Mouse (Mus musculus) limb, embryonic 10.5 days (tissue): ENCODE data around the gene Fnip2. TPM values are rescaled to one million over a fixed set of nuclear protein-coding genes. Genes with fewer than 3 reads are reported as not detected.
A peak's percentile ranks its signal among the peaks of the same experiment; 100 is the strongest.

Experiments
- DNase-seq: peaks from one replicate; pipeline ENCODE4 v3.0.0-alpha.2; 2017; ENCODE audit warnings: low spot score
- H3K27ac ChIP-seq: fragments of 300-500 bp; sonication (generic); 2 replicates; pipeline ENCODE4 v1.5.1; 2016; ENCODE audit warnings: mild to moderate bottlenecking
- H3K27me3 ChIP-seq: fragments of 300-500 bp; sonication (generic); 2 replicates; pipeline ENCODE4 v1.6.1; 2016; ENCODE audit warnings: low read depth, mild to moderate bottlenecking; ENCODE audit not compliant: poor library complexity, severe bottlenecking
- H3K36me3 ChIP-seq: fragments of 300-500 bp; sonication (generic); 2 replicates; pipeline ENCODE4 v1.6.1; 2016; ENCODE audit warnings: mild to moderate bottlenecking, moderate library complexity
- H3K4me1 ChIP-seq: fragments of 300-500 bp; sonication (generic); 2 replicates; pipeline ENCODE4 v1.6.1; 2016
- H3K4me3 ChIP-seq: fragments of 300-500 bp; sonication (generic); 2 replicates; pipeline ENCODE4 v1.5.1; 2016; ENCODE audit warnings: mild to moderate bottlenecking, moderate library complexity
- H3K9me3 ChIP-seq: fragments of 300-500 bp; sonication (generic); replicated peaks from 2 replicates; pipeline ENCODE4 v1.6.1; 2016; ENCODE audit warnings: mild to moderate bottlenecking
- WGBS: fragments of 180-500 bp; shearing (Covaris S2); methylation state at CpG from one replicate; pipeline ENCODE4 v1.1.7; 2016; 5-methylcytosine and 5-hydroxymethylcytosine counted together
- polyA plus RNA-seq: library from polyadenylated mRNA; unstranded; fragments of >200 nt; fragmentation: Nextera tagmentation; extraction: Ambion mirVana; gene quantifications from 2 replicates; pipeline ENCODE4 v1.2.1, GENCODE M21; 2016

The Fnip2 gene
- polyA plus RNA-seq, 1 experiment from 2014 or later = 5.2 TPM

DNA sequence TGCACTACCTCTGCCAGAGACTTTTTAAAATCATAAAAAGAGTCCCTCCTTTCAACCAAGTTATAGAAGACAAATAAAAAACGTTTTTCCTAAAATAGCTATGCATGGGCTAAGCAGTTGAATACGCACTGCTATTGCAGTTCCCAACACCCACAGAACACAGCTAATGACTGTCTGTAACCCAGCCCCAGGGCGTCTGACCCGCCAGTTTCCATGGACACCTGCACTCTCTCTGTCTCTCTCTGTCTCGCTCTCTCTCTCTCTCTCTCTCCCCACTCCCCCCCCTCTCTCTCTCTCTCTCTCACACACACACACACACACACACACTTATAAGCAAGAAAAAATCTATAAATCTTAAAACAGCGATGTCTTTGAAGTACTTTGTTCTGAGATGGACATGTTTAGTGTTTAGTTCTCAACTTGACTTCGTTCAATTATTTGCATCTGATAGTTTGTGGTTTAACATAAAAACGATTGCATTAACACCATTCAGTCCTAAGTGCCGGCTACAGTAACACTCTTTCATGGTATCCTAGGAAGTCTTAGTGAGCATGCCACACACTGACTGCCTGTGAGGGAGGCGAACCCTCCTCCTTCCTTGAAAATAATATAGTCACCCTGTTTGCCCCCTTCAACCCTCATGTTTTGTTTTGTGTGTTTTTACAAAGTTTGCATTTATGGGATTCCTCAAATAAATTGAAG lies 157.5 kb downstream of the Fnip2 start:
- peak; percentile 53 for DNase-seq
- Histone ChIP-seq H3K36me3 (no peaks in the 10 kb centered on the region), H3K9me3 (no peaks in the 10 kb centered on the region), H3K4me3 (no peak overlapping the region), H3K27ac (no peak overlapping the region), H3K27me3 (no peaks in the 10 kb centered on the region), H3K4me1 (peaks cover 42% of the 10 kb centered on the region)
- 43% methylated on average over 10 of the region's 10 CpGs for WGBS

DNA sequence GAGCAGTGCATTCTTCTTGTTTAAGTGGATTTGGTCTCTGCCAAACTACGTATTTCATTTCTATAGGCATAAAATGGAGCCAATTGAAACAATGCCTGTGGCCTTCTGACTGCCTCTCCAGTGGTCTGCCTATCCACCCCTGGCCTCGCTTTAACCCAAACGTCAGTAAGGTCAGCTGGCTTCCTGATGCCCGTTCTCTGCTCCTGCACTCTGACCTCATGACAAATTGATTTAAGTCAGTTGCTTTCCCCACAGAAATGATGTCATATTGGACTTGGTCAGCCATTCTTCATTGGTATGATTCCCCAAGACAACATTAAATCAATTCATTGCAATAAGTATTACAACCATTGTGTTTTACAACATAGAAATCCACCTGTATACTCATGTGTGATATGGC lies 159.1 kb downstream of the Fnip2 start:
- DNase-seq = no peak
- no peak overlapping the region for H3K4me3 ChIP-seq
- peaks cover 42% of the 10 kb centered on the region for H3K4me1 ChIP-seq
- H3K9me3 ChIP-seq = no peaks in the 10 kb centered on the region
- H3K27me3 ChIP-seq = no peaks in the 10 kb centered on the region
- no peaks in the 10 kb centered on the region for H3K36me3 ChIP-seq
- WGBS = 28% methylated on average over 4 of the region's 4 CpGs
- H3K27ac ChIP-seq = no peak overlapping the region

Other genes starting within 250 kb of the Fnip2 start
- not detected in 2 replicates for gene Gm17359, start 231.1 kb downstream of the Fnip2 start, polyA plus RNA-seq
- 245 and 281 TPM in 2 replicates for gene Ppid, start 23.5 kb upstream of the Fnip2 start, polyA plus RNA-seq
- gene 4930579G24Rik, start 61.3 kb upstream of the Fnip2 start, polyA plus RNA-seq = 30.8 and 33.4 TPM in 2 replicates
- gene Etfdh, start 61.7 kb upstream of the Fnip2 start, polyA plus RNA-seq = 34.6 and 40.8 TPM in 2 replicates
- 0.06 and 0.31 TPM in 2 replicates for gene Rxfp1, start 170.1 kb upstream of the Fnip2 start, polyA plus RNA-seq